Mouse (Mus musculus) heart, postnatal 25 days (tissue): Measurements from ENCODE around the gene Gpn2. TPM values are rescaled to one million over a fixed set of nuclear protein-coding genes. Genes with fewer than 3 reads are reported as not detected.
A peak's percentile ranks its signal among the peaks of the same experiment; 100 is the strongest.

Experiments used
- DNase-seq: peaks from one replicate; pipeline ENCODE4 v3.0.0; 2022; ENCODE audit warnings: low spot score
- intact Hi-C: fragments of 180-260 bp; cut with DNase I; formaldehyde crosslinking; loops from one replicate; pipeline ENCODE4 v1.15.1; 2025
- total RNA-seq, 2 experiments: library from RNA; stranded (reverse); gene quantifications; 2 replicates each; pipeline ENCODE4 v1.2.3; 2021

Gene Gpn2
- total RNA-seq, 2 experiments from 2014 or later, result 6.4 to 6.8 TPM

DNA sequence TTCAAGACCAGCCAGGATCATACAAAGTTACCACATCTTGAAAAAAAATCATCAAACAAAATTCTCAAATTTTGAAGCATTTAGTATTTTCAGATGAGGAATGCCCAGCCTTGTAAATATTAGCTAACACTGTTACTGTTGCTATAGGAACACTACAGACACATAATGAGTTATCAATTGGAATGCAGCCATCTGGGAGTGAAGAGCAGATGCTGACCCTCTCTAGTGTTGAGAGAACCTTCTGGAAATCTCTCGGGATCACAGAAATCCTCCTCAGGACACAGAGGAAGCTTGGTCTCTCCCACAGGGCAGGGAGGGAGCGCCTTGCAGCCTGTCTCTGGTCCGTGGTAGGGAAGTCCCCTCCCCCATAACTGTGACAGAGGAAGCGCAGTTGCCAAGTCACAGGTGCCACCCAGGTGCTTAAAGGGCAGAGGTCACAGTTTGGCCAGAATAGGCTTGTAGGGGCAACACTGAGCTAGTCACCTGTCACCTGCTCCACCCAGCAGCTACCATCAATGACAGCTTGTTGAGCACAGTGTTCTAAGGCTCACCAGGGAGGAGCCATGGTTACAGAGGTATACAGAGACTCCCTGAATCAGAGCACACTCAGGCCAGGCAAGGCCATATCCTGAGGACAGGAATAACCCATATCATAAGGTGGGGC is 35.4 kb downstream of the Gpn2 start:
- no peak for DNase-seq
- intact Hi-C loops, result no loop called here

DNA sequence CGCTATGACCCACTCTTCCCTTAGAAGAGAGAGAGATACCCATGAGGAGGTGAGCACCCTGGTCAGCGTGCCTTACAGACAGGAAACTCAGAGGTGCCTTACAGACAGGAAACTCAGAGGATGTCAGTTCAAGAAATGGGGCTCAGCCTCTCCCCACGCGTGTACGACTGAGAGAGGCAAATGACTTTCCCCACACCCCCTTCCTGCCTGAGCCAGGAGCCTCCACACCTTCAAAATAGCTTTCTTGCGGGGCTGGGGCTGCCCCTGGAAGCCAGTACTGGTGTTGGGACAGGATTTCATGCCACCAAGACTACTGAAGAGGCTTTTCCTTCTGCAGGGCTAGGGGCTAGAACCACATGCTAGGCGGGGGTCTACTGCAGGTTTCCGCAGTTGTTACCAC is 36.5 kb downstream of the Gpn2 start:
- DNase-seq, result no peak
- intact Hi-C loops, result no loop called here

DNA sequence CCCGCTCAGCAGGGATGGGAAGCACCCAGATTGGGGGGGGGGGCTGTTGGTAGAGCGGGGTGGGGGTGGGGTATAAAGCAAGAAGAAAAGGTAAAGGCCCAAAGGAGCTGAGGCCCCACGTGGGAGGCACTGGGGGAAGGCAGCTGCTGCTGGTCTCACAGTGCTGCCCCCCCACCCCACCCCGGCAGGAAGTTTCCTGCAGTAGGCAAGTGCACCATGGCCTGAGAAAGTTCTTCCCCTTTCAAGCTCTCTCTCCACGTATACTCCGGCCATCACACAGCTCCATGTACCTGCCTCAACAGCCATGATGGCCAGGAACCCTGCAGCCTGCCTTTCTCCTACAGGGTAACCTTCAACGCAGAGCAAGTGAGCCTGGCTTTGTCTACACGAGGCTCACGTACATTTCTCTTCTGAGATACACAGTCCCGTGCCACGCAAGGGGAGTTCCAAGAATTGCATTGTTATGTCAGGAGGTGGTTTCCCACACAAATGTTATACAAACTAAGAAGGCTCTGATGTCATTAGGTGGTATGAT is 38.1 kb downstream of the Gpn2 start:
- DNase-seq, result no peak
- intact Hi-C loops, result no loop called here

DNA sequence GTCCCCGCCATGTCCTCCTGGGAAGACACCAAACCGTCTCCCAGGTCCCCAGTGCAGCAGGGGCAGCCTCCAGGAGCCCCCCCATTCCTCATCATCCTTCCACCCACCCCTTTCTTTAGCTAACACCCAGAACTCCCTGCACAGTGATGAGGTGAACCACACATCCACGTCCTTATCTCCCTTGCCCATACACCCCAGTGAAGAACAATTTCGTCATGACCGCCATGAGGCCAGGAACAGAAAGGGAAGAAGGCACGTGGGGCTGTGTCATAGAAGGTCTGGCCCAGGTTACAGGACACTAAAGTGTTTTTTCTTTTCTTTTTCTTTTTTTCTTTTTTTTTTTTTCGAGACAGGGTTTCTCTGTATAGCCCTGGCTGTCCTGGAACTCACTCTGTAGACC is 40.7 kb downstream of the Gpn2 start:
- intact Hi-C loops, result no loop called here
- DNase-seq, result no peak

DNA sequence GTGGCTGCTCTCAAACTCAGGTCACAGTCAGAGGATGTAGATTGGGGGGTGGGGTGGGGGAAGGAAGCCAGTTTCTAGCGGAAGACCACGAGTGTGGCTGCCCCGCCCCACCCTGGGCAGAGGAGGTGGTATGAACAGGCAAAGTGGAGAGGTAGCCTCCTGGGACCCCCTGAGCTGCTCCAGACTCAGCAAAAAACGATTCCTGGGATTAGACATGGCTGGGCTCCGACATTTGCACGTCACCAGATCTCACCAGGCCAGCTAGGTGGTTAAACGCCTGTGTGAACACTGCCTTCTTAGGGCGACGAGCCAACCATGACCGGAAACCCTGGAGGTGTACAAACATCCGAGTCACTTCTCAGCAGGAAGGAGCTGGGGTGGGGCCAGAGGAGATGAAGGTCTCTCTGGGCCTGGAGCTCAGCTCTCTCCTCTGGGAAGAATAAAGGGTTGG is 41.5 kb downstream of the Gpn2 start:
- intact Hi-C loops, result no loop called here
- DNase-seq, result peak; percentile 63

DNA sequence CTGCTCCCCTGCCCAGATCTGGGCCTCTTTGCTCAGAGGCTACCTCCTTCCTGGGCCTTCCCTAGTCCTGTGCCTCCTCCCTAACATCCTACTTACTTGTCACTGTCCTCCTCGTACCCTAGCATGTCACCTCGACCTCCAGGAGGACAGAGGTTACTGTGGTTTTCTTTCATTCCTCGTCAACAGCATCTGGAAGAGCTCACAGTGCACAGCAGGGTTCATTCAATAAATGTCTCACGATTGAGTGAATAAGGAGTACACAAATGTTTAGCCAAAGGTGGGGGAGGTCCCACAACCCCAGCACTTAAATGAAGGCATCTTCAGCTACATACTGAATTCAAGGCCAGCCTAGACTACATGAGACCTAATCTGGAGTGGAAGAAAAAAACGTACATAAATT is 42.1 kb downstream of the Gpn2 start:
- no peak for DNase-seq

DNA sequence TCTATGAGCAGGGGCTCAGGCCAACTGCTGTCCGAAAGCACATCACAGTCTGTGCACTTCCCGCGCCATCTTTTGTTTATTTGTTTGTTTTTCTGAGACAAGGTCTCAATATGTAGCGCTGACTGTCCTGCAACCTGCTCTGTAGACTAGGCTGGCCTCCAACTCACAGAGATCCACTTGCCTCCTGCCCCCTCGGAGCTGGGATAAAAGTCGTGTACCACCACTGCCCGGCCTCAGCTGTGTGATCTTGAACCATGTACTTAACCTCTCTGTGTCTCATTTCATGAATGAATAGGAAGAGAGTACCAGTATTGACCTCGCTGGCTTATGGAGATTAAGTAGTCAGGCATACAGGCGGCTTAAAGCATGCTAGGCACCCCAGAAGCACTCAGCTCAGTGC is 42.5 kb downstream of the Gpn2 start:
- no peak for DNase-seq
- intact Hi-C loops, result no loop called here

More for the DNA sequence above, 42.1 kb downstream of the Gpn2 start:
- intact Hi-C loops, result no loop called here

DNA sequence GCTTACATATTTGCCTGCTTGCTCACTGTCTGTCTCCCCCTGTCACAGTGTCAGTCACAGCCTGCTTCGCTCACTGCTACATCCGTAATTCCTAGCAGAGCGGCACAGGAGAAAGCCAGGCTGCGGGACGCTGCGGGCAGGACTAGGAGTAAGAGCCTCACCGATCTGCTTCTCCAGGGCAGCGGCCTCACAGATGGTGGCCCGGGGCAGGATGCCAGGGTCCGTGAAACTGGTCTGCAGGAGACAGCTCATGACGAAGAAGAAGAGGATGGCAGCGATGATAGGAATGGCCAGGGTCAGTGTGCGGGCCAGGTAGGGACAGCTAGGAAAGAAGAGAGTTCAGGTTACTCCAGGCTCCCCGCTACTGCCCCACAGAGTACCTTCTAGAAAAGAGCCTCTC is 42.9 kb downstream of the Gpn2 start:
- DNase-seq, result no peak
- intact Hi-C loops, result no loop called here

DNA sequence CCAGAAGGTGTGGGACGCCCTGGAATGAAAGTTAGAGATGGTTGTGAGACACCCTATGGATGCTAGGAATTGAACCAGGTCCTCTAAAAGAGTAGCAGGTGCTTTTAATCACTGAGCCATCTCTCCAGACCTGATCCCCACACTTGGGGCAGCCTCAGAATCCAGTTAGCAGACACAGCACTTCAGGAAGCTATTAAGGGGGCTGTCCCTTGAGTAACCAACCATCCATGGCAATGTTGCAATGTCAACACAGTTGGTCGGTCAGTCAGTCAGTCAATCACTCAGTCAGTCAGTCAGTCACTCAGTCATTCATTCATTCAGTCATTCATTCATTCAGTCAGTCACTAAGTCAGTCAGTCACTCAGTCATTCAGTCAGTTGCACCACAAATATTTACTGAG is 44.4 kb downstream of the Gpn2 start:
- intact Hi-C loops, result no loop called here
- DNase-seq, result no peak

DNA sequence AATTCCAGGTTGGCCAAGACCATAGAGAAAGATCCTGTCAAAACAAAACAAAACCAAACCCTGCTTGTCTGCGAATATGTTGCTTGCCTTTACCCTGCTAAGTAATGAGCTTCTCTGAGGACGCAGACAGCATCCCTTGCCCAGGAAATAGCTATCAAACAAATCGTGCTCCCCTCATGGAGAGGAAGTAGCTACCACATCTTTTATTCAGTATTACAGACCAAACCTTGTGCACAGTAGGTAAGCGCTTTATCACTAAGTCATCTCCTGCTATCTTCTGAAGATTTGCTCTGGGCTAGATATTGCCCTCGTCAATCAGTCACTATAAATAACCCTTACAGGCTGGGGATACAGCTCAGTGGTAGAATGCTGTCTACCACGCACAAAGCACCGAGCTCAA is 45.0 kb downstream of the Gpn2 start:
- intact Hi-C loops, result no loop called here
- DNase-seq, result no peak

DNA sequence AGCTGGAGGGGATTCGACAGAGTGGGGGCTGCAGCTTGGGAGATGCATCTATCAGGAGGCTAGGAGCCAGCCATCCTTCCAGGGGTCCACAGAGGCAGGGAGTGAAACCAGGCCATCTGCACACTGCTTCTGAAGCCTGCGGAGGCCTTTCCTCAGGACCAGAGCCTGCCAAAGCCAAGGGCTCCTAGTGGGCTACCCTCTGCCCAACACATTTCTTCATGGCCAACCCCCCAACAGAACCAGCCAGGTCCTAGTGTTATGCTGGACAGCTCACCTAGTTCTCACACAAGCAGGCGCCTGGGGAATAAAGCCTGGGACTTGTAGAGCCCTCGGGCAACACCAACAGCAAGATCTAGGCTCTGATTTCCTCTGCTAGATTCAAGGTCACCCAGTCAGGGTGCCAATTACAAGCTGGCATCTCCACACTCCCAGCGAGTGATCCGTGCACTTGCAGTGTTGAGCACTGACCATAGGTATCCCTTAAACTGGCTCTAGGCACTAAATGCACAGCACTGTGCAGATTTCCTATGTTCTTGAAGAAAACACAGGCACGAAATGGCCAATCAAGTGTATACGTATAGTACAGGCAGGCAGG is 46.3 kb downstream of the Gpn2 start:
- intact Hi-C loops, result no loop called here
- DNase-seq, result no peak

DNA sequence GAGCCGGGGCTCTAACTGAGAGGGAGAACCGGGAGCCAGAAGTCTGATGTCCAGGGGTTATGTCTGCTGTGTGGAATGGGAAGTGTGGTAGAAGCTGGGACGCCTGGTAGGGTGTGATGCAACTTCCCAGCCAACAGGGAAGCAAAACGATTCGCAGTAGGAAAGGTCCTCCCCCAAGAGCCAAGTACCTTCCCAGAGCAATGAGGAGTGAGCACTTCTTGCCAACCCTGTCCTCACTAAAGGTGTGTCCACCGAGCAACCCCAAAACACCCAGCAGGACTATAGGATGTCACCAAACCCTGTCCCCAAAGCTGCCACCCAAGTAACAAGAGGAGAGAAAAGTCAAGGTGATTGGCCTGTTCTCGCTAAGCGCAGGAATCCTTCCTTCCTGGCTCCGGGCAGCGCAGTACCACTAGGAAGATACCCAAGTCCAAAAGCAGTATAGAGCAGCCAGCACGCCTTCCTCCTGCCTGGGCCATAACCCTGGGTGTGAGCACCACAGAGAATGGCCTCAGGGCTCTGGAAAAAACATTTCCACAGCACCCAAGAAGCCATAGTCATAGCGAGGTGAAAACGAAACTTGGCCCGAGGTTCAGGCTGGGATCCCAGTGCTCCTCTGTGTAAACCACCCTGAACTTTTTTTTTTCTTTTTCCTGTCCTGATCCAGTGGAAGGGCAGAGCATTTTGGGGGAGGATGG is 47.1 kb downstream of the Gpn2 start:
- intact Hi-C loops, result no loop called here
- DNase-seq, result no peak

DNA sequence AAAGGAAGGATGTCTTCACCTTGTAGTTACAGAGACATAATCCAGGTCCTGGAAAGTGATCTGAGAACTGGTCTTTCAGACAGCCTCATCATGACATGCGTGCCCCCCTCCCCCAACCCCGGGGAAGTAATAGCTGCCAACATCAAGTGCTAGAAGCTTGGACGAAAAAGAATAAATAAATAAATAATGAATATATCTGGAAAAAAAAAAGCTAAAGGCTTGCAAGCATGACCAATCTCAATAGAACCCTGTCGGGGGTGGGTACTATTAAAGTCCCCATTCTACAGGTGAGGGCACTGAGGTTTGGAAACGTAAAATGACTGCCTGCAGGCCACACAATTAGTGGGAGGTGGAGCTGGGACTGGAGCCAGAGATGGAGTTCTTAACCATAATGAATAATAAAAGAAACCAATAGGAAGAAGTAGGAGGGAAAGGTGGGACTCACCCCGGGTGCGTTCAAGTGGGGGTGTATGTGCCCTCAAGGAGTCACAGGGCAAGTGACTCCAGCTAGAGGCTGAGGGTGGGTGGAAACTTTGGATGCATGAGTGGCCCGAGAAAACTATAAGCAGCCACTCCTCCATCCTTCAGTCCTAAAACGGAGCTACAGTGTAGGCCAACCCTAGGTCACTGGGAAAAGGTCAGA is 47.7 kb downstream of the Gpn2 start:
- intact Hi-C loops, result no loop called here
- no peak for DNase-seq

DNA sequence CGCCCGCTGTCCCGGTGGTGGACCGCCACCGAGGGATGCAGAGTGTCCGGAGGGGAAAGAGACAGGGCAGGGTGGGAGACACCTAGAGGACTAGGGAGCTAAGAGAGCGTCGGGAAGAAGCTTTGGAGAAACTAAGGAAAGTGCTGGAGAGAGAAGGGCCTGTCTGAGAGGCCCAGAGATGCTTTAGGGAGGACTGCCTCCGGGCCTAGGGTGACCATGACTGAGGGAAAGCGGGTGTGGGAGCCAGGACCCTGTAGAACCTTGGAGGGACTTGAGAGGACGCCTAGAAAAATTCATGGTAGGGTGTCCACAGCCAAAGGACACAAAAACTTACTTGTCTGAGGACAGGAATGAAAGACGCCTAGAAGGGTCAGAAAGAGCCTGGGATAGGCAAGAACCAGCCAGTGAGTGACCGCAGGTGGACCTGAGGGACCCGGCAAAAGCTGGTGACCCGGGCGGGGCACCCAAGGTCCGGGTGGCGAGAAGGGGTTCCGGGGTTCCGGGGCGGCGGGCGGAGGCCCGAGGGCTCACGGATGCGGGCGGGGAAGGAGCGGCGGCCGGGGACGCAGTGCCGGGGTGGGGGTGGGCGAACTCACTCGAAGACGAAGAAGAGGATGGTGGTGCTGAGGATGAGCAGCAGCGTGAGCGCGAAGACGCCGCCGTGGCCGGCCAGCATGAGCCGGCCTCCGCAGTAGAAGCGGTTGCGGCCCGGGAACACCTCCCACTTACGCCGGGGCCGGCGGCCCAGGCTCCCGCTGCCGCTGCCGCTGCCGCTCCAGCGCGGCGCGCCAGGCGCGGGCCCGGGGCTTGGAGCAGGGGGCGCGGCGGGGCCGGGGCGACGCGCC is 48.5 kb downstream of the Gpn2 start:
- no peak for DNase-seq
- intact Hi-C loops, result no loop called here

DNA sequence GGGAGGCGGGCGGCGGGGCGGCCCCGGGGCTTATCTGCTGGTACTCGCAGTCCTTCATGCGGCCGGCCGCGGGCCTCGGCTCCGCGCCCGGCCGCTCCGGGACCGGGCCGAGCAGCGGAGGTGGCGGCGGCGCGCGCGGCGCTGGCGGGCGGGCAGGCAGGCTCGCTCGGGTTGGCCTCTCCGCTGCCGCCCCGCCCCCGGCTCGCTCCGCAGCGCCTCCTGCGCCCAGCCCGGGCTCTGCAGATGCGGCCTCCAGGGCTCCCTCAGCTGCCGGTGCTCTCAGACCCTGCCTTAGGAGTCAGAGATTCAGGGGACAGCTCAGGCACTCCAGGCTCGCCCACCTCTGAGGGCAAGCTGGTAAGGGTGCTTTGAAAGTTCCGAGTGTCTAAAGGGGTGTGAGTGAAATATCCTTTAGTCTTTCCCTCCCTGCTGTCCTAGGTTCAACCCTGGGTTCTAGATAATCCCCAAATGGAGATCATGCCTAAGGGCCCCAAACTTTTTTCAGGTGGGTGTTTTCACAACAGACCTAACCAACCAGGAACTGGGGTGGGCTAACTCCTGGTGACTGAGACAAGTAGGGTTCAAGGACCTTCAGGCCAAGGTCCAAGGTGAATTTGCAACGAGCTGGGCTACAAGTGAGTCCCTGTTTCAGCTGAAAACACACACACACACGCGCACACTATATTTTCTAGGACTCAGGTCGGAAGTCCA is 49.3 kb downstream of the Gpn2 start:
- intact Hi-C loops, result loop anchor here (2.0 kb wide), 1 partner anchor 15 kb away; no protein-coding TSS in a partner anchor

DNA sequence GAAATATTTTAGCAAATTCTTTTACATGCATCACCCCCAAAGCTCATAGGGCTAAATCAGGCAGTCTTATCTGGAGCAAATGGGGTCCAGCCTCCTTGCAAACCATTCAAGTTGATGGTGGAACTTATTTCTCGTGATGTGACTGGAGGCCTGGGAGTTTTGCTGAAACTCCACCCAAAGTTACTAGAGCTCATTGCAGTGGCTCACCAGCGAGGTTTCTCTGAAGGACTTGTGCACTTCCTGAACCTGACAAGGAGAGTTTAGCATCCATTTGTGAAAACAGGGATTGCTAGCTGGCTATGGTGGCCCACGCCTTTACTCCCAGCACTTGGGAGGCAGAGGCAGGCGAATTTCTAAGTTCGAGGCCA is 49.9 kb downstream of the Gpn2 start:
- DNase-seq, result no peak
- intact Hi-C loops, result loop anchor here (2.0 kb wide), 1 partner anchor 15 kb away; no protein-coding TSS in a partner anchor

More for the DNA sequence above, 49.3 kb downstream of the Gpn2 start:
- peak; percentile 83 for DNase-seq
